Mouse (Mus musculus): ENCODE results near the gene Cwf19l1.

DNA sequence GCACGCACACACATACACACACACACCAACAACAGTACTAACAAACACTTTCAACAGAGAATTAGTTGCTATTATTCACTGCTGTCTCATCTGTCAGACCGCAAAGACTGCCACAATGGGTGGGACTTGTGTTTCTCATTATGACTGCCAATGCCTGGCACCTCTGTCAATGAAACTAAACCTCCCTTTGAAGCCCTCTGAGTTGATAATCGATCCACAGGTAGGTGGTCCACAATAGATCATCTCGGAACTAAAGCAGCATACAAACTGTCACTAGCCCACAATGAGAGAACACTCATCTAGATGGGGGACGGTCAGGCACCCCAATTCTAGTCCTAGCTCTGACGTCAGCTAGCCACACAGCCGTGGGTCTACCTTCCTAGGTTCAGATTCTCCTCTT is 14.5 kb downstream of the Cwf19l1 start:
- no peak for TF ChIP-seq POLR2A (IDR thresholded peaks at IDR 0.05; ENCODE audit: borderline replicate concordance, insufficient read depth, low read length)
- no peak for TF ChIP-seq CTCF (IDR thresholded peaks at IDR 0.05; ENCODE audit: borderline replicate concordance, insufficient read depth, low read depth, low read length)

Data from cerebellum, adult 2 months (tissue).